Mouse (Mus musculus) monocyte, adult 2 months (primary cell): Measurements from ENCODE around the gene Zfp53.
"Not testable (repeated sequence)": the region's sequence is repeated elsewhere in the genome, so short reads cannot be mapped to it uniquely, and the experiment has no call there.

Experiments
- DNase-seq, 2 experiments: peaks; one replicate each; pipeline ENCODE4 v3.0.0; 2022; ENCODE audit warnings: low spot score in 2 of 2, low read depth in 1 of 2

Zfp53 gene

DNA sequence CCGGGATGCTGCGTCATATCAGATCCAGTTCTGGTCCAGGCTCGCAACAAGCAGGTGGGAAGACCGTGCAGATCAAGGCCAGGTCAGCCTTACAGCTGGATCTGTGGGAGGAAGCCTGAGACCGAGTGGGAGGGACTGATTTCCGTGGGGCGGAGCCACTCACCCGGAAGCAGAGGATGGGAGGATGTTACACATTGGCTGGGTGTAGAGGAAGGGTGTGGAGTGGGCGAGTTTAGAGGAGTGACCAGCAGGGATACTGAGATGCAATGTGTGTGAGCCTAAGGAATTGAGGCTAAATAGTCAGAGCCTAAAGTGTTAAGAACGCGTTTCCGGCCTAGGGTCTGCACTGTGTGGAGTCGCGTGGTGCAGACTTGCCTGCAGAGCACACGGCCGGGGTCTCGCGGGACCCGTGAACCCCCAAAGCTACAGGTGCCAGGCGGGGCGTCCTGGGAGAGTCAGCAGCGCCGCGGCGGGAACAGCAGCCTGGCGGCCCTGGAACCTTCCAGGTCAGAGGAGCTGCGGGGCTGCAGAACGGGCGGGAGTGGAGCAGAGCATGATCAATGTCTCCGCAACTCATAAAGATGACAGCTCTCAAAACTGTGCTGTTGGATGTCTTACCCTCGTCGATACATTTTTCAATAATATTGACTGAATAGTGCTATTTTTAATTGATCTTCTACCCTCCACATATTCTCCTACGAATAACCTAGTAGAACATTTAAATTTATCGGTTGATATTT lies at the start of gene Zfp53:
TSS of gene Zfp53 (plus strand) at position 239 of the 740 bp plus-strand sequence.
- peak; percentile 80 to 82 for DNase-seq

DNA sequence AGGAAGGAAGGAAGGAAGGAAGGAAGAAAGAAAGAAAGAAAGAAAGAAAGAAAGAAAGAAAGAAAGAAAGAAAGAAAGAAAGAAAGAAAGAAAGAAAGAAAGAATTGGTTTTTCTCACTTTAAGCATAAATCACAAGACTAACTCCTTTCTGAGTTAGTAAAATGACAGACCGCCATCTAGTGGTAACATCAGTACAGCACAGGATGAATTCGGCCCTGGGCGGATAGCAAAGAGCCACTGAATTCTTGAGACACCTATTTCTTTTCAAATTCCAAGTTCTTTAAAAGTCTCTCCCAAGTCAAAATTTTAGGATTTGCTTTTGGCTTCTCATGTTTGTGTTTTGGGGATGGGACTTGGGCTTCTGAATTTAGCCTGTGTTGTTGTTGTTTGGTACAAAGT lies 39.1 kb upstream of the Zfp53 start:
- peak; percentile 45 to 57 for DNase-seq

GRCm38 (mm10) chr17:21450138-21450704 lies 38.6 kb upstream of the Zfp53 start, which contains the start of gene Zfp51:
Zfp51 (plus strand) TSS chr17:21450374.
- peak; percentile 80 to 87 for DNase-seq

DNA sequence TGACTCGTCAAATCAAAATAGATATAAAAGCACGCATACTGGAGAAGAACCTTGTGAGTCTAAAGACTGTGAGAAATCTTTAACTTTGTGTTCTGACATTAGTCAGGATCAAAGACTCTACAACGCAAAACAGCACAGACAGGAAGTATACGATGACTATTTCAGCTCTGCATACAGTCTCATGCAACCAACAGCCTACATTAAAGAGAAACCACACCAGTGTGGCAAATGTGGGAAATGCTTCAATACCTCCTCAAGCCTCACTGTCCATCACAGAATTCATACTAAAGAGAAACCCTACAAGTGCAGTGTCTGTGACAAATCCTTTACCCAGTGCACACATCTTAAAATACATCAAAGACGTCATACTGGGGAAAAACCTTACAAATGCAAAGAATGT lies 25.2 kb upstream of the Zfp53 start:
- no peak for DNase-seq

- DNase-seq = no peak
Observed at GRCm38 (mm10) chr17:21472032-21472652, 16.7 kb upstream of the Zfp53 start.

GRCm38 (mm10) chr17:21472653-21473307 lies 16.0 kb upstream of the Zfp53 start:
- DNase-seq = no peak

GRCm38 (mm10) chr17:21473362-21474190 lies 15.2 kb upstream of the Zfp53 start:
- DNase-seq = no peak

DNA sequence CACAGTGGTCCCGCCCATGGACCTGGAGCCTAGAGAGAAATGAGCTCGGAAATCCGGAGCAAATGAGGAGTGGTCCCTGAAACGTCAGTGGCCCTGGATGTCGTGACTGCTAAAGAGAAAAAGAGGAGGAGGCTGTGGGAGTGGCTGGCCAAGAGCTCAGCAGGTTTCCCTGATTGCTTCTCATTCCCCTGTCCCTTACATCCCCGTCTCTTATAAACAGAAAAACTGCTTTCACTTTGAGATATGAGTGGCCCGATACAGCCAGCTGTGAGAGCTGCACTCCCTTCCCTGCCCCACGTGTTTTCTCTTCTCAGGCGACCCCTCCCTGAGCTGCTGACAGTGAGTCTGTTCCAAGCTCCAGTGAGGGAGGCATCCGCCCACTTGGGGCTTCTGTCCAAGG lies 14.1 kb upstream of the Zfp53 start:
- not testable (repeated sequence) for DNase-seq

DNA sequence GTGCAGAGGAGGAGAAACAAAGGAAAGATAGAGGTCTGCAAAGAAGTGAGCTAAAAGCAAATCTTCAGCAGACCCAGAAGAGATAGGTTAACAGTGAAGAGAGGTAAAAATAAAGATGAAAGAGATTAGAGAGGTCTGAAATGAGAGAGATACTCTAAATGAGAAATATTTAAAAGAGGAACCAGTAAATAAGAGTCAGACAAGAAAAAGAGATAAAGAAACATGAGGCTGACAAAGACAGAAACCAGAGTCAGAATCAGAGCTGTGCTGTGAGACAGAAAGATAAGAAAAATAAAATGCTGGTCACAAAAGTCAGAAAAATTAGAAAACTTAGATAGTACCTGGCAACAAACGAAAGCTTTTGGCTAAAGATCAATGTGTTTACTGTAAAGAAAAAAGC lies 13.5 kb upstream of the Zfp53 start:
- not testable (repeated sequence) for DNase-seq

- DNase-seq = not testable (repeated sequence)
Observed at GRCm38 (mm10) chr17:21476351-21476750, 12.4 kb upstream of the Zfp53 start.

DNA sequence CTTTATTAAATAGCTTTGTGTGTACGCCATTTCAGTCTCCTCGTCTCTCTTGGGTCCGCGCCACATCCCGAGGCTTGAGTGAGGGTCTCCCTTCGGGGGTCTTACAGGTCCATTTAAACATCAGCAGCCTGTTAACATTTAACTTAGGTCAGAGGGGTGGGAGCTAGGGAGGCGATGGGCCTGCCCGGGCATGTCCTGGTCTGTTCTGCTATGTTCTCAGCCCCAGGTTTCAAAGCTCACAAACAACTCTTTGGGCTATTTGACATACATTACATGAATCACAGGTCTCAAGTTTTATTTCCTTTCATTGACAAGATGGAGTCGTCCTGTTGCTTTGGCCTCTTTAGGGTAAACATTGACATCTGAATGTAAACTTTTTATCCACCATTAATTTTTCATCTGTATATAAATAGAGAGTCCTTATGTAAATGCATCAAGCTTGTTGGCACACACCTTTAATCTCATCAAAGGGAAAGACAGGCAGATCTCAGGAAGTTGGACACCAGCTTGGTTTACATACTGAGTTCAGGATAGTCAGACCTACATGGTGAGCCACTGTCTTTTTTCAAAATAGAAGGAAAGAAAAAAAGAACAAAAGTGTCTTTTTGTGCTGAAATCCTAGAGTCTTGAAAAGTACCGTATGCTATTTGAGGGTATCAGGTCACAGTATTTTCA lies 10.6 kb upstream of the Zfp53 start:
- DNase-seq = not testable (repeated sequence)

GRCm38 (mm10) chr17:21489500-21490001 lies 753 bp downstream of the Zfp53 start:
- no peak for DNase-seq

GRCm38 (mm10) chr17:21501365-21501764 lies 12.6 kb downstream of the Zfp53 start:
- no peak for DNase-seq

DNA sequence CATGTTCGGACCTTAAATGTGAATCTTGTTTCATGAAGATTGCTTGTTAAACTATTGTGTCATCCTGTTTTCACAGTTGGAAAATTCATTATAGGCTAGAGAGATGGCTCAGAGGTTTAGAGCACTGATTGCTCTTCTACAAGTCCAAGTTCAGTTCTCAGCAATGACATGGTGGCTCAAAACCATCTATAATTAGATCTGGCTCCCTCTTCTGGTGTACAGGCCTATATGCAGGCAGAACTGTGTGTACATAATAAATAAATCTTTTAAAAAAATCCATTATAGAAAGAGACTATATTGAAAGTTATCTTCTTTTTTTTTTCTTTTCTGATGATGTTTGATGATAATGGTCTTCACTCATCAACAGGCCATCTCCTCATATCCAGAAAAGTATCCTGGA lies 15.7 kb downstream of the Zfp53 start:
- DNase-seq = no peak

- no peak for DNase-seq
Observed at GRCm38 (mm10) chr17:21506258-21506657, 17.5 kb downstream of the Zfp53 start.

DNA sequence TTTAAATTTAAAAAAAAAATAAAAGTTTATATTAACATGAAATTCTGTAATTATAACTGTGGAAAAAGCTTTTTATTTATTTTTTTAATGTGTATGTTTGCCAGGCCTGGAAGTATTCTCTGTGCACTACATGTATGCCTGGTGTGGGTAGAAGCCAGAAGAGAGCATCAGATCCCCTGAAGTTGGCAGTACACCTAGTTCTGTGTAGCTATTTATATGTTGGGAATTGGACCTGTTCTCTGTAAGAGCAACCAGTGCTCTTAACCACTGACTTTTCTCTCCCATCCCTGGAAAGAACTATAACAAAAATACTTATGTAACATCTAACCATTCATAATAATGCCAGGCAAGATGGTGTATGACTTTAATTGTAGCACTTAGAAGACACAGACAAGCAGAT lies 21.0 kb downstream of the Zfp53 start:
- DNase-seq = no peak

DNA sequence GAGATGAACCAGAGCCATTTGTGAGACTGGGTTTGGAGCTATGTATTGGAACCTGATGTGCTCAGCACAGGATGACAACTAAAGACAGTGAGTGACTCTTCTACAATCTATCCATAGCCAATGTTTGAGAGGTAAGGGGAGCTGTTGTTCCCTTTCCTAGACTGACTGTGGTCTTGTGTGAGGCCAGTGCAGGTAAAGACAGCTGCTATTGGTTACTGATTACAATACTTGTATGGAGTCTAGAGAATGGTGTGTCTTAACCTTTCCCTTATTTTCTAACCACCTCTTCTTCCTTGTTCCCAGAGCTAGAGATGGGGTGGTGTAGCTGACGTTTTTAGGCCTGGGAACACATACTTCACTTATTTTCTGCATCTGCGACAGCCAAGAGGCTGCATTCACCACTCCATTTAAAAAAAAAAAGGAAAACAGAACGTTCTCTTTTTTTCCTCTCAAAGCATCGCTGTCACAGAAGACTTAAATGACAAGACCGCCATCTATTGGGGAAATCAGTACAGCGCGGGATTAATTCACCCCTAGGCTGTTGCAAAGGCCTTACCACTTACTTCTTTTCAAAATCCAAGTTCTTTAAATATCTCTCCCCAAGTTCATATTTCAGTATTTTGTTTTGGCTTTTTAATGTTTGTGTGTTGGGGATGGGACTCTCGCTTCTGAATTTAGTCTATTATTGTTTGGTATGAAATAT lies 26.8 kb downstream of the Zfp53 start:
- peak in 1 of 2 experiments; percentile 23 for DNase-seq

GRCm38 (mm10) chr17:21516201-21517129 lies 27.7 kb downstream of the Zfp53 start:
- DNase-seq = peak in 1 of 2 experiments; percentile 29
